Mouse (Mus musculus): ENCODE data around the gene Rnf225.

- TF ChIP-seq CTCF (IDR thresholded peaks at IDR 0.05; ENCODE audit: borderline replicate concordance, extremely low read depth, insufficient read depth, insufficient read length) (no peak), POLR2A (IDR thresholded peaks at IDR 0.05; ENCODE audit: borderline replicate concordance, extremely low read depth, insufficient read depth, insufficient read length, poor library complexity, severe bottlenecking) (no peak)
Measured at GRCm38 (mm10) chr7:12957511-12957910, 30.3 kb downstream of the Rnf225 start.
